Mouse (Mus musculus) myocyte (in vitro differentiated cells): Measurements from ENCODE around the gene Rassf3.

Experiments used
- CEBPB ChIP-seq: IDR thresholded peaks from 2 replicates; pipeline ENCODE4 v1.6.1; 2011; ENCODE audit warnings: mild to moderate bottlenecking, moderate library complexity; ENCODE audit not compliant: poor library complexity, insufficient read depth, severe bottlenecking
- MAX ChIP-seq: IDR thresholded peaks from one replicate; pipeline ENCODE4 v1.6.1; 2011; ENCODE audit warnings: low read depth, mild to moderate bottlenecking, control low read depth
- MYOG ChIP-seq, 3 experiments: IDR thresholded peaks; one replicate each; pipeline ENCODE4 v1.6.1; 2011; ENCODE audit warnings: control low read depth in 2 of 3, low read depth in 2 of 3, mild to moderate bottlenecking in 2 of 3; ENCODE audit not compliant: insufficient read length in 2 of 3, control insufficient read depth in 1 of 3, insufficient read depth in 1 of 3
- POLR2A ChIP-seq: IDR thresholded peaks from one replicate; pipeline ENCODE4 v1.6.1; 2011; ENCODE audit warnings: low read depth, mild to moderate bottlenecking, control low read depth, moderate library complexity; ENCODE audit not compliant: insufficient read length
- POLR2AphosphoS2 ChIP-seq: IDR thresholded peaks from one replicate; pipeline ENCODE4 v1.6.1; 2011; ENCODE audit warnings: low read depth, control low read depth; ENCODE audit not compliant: insufficient read length
- SRF ChIP-seq: IDR thresholded peaks from one replicate; pipeline ENCODE4 v1.6.1; 2011; ENCODE audit warnings: low read depth; ENCODE audit not compliant: control insufficient read depth, insufficient read length
- USF1 ChIP-seq: IDR thresholded peaks from one replicate; pipeline ENCODE4 v1.6.1; 2011; ENCODE audit warnings: low read depth, mild to moderate bottlenecking, control low read depth, moderate library complexity

DNA sequence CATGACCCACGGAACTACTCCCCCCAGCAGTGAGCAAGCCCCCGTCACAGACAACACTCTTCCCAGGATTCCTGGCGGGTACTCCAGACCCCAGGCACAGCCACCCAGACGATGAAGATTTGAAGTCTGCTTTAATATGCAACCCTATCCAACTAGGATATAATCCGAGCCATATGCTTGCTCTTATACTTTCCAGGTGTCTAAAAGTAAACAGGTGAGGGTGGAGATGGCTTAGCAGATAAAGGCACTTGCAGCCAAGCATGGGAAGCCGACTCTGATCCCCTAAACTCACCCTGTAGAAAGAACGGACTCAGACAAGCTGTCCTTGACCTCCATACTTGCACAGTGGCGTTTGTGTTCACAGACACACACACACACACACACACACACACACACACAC lies 8.4 kb downstream of the Rassf3 start:
- TF ChIP-seq POLR2AphosphoS2 (no peak), USF1 (no peak), MAX (no peak), MYOG (IDR thresholded peaks at IDR 0.05; ENCODE audit: control insufficient read depth in 1 of 3, insufficient read depth in 1 of 3, insufficient read length in 2 of 3, low read depth in 2 of 3) (no peak), POLR2A (no peak), SRF (no peak), CEBPB (no peak)
